Mouse (Mus musculus): Measurements from ENCODE around the gene Ccdc127. TPM values are rescaled to one million over a fixed set of nuclear protein-coding genes. Genes with fewer than 3 reads are reported as not detected.

The Ccdc127 gene
- polyA plus RNA-seq (2015; fragmentation: Nextera tagmentation; extraction: Ambion mirVana) = 17.7 and 19.0 TPM in 2 replicates

DNA sequence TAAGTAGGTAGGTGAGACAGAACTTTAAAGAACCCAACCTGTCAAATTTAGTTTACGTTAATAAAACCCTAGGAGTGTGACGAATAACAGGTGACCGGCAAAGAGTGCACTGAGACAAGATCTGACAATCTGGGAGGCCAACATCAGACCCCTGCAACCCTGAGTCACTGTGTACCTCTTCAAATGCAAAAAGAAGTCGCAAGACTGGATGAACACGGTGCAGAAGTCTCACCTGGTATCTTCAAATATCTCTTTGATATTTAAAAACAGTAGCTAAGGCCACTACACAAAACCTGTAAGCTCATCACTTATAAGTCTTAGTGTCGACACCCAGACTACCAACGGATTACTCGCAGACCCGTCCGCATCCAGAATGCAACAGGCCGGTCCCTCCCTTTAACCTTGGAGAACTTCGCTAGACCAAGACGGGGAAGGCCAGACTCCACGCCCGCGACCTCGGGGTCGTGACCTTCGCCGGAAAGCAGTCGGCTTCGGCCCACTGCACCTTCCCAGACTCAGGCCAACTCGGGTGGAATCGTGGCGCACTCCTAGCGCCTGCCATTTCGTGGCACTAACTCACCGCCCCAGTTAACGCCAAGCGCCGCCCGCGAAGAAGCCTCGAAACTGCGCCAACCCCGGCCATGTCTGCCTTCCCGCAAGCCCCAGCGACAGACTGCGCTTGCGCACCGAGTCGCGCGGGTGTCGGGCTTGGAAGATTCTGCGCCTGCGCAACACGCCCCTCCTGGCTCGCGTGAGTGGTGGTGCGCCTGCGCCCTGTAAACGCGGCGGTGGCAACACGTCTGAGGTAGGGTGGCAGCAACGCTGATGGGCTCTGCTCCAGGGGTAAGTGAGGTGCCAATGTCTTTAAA, at the start of gene Ccdc127, which contains the start of gene Sdha:
Gene Ccdc127 (plus strand): TSS at position 744 of the 869 bp plus-strand sequence.
Gene Sdha (minus strand): TSS at position 715 of the 869 bp plus-strand sequence.
- Histone ChIP-seq H3K9me3 (replicated peaks; ENCODE audit: control insufficient read depth, low read length) (no peaks in the 10 kb centered on the region), H3K27me3 (ENCODE audit: control insufficient read depth, insufficient read depth, low read depth, low read length) (no peaks in the 10 kb centered on the region), H3K36me3 (ENCODE audit: control insufficient read depth, insufficient read depth) (peaks cover 3% of the 10 kb centered on the region), H3K9ac (ENCODE audit: low read depth, low read length) (peak within 1 kb of the TSS; percentile 93), H3K4me2 (ENCODE audit: low read depth, low read length) (peak within 1 kb of the TSS; percentile 94), H3K4me1 (ENCODE audit: control insufficient read depth, low read depth, low read length) (peaks cover 13% of the 10 kb centered on the region), H3K27ac (ENCODE audit: low read length) (peak within 1 kb of the TSS; percentile 94), H3K4me3 (ENCODE audit: low read depth, low read length) (peak within 1 kb of the TSS; percentile 88)
- WGBS (ENCODE audit: insufficient replicate concordance) = under 1% methylated on average over 57 of the region's 57 CpGs
- peak; percentile 97 for ATAC-seq (ENCODE audit: low read depth)

DNA sequence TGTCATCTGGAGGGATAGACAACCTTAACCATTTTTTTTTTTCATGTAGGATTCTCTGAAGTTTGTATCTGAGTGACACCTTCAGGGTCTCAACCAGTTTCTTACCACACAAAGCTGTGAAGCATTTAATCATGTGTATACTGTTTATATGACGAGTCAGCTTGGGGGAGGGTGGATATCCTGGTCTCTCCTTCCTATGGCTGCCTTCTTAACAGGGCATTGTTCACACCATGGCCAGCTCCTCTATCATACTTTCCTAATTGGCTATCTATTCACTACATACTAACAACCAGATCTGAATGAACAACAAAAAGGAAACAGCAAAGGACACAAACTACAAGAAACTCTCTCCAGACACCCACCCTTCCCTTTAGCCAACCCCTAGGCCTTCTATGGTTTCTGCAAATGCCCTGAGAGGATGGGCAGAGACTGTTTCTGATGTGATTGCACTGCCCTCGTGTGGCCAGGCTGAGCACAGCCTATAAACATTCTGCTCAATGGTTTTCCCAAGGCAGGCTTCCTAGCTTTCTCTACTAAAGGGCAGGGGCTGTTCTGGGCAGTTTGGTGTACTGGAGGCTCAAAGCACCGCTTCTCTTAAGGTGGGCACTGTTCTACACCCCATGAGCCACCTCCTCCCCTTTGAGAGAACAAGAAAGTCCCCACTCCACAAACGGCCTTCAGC, 49.0 kb upstream of the Ccdc127 start:
- Histone ChIP-seq H3K4me1 (ENCODE audit: control insufficient read depth, low read depth, low read length) (no peaks in the 10 kb centered on the region), H3K36me3 (ENCODE audit: control insufficient read depth, insufficient read depth) (peaks cover 15% of the 10 kb centered on the region), H3K9ac (ENCODE audit: low read depth, low read length) (no peak overlapping the region), H3K4me3 (ENCODE audit: low read depth, low read length) (no peak overlapping the region), H3K27me3 (ENCODE audit: control insufficient read depth, insufficient read depth, low read depth, low read length) (no peaks in the 10 kb centered on the region), H3K27ac (ENCODE audit: low read length) (no peak overlapping the region), H3K4me2 (ENCODE audit: low read depth, low read length) (no peak overlapping the region), H3K9me3 (replicated peaks; ENCODE audit: control insufficient read depth, low read length) (no peaks in the 10 kb centered on the region)
- no peak for ATAC-seq (ENCODE audit: low read depth)
- WGBS (ENCODE audit: insufficient replicate concordance) = 29% methylated on average over 4 of the region's 4 CpGs

DNA sequence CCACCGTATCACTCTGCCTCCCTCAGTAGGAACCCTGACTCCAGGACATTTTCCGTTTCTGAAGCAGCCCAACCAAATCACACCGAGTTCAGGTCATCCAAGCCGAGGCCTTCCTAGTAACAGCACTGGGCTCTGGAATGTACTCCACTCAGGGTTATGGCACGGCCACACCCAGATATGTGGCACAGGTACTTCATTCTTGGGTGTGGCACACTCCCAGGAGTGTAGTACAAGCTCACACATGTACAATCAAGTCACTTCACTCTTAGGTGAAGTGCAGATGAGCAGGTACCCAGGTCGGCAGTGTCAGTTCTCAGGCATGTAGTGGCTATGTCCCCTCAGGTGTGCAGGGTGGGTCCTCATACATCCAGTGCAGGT, 48.5 kb upstream of the Ccdc127 start:
- no peak for ATAC-seq (ENCODE audit: low read depth)
- no peaks in the 10 kb centered on the region for H3K4me1 ChIP-seq (ENCODE audit: control insufficient read depth, low read depth, low read length)
- no peaks in the 10 kb centered on the region for H3K9me3 ChIP-seq (replicated peaks; ENCODE audit: control insufficient read depth, low read length)
- no peak overlapping the region for H3K9ac ChIP-seq (ENCODE audit: low read depth, low read length)
- H3K36me3 ChIP-seq (ENCODE audit: control insufficient read depth, insufficient read depth) = peaks cover 15% of the 10 kb centered on the region
- H3K27ac ChIP-seq (ENCODE audit: low read length) = no peak overlapping the region
- H3K27me3 ChIP-seq (ENCODE audit: control insufficient read depth, insufficient read depth, low read depth, low read length) = no peaks in the 10 kb centered on the region
- H3K4me3 ChIP-seq (ENCODE audit: low read depth, low read length) = no peak overlapping the region
- WGBS (ENCODE audit: insufficient replicate concordance) = 58% methylated on average over 6 of the region's 6 CpGs
- no peak overlapping the region for H3K4me2 ChIP-seq (ENCODE audit: low read depth, low read length)

DNA sequence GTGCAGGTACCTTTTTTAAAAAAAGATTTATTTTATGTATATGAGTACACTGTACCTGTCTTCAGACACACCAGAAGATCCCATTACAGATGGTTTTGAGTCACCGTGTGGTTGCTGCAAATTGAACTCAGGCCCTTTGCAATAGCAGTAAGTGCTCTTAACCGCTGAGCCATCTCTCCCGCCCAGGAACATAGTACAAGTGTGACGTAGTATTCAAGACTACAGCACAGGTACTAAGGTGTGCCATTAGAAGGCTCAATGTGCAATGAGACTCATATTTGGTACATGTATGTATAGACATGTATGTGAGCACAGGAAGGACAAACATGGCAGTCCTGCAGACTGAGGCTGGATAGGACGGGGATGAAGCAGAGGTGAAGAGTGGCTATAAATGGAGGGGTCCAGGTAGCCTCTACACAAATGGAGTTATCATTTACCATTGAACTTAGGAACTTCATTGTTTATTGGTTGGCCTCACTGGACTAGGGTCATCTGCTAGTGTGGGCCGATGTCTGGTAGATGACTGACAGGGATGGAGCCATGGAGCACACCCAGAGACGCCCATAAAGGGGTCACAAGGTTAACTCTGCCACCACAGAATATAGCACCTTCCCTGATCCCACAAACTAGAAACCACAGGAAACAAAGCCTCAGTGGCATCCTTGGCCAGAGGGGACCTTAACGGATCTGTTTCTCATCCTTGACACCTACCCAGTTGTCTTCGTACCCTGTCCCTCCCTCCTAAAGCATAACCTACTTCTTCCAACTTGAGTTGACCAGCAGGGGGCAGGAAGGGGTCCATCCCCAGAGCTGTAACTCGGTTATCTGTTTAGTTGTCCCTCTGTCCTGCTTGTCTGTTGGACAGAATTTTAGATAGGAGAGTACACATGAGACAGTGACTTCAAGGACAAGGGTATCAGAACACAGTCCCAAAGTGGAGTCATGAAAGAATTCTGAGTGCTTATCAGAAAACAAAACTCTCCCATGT, 47.8 kb upstream of the Ccdc127 start:
- Histone ChIP-seq H3K9ac (ENCODE audit: low read depth, low read length) (no peak overlapping the region), H3K4me3 (ENCODE audit: low read depth, low read length) (no peak overlapping the region), H3K4me2 (ENCODE audit: low read depth, low read length) (no peak overlapping the region), H3K36me3 (ENCODE audit: control insufficient read depth, insufficient read depth) (peaks cover 15% of the 10 kb centered on the region), H3K27me3 (ENCODE audit: control insufficient read depth, insufficient read depth, low read depth, low read length) (no peaks in the 10 kb centered on the region), H3K4me1 (ENCODE audit: control insufficient read depth, low read depth, low read length) (no peaks in the 10 kb centered on the region), H3K9me3 (replicated peaks; ENCODE audit: control insufficient read depth, low read length) (no peaks in the 10 kb centered on the region), H3K27ac (ENCODE audit: low read length) (no peak overlapping the region)
- ATAC-seq (ENCODE audit: low read depth) = no peak
- 74% methylated on average over 10 of the region's 10 CpGs for WGBS (ENCODE audit: insufficient replicate concordance)

DNA sequence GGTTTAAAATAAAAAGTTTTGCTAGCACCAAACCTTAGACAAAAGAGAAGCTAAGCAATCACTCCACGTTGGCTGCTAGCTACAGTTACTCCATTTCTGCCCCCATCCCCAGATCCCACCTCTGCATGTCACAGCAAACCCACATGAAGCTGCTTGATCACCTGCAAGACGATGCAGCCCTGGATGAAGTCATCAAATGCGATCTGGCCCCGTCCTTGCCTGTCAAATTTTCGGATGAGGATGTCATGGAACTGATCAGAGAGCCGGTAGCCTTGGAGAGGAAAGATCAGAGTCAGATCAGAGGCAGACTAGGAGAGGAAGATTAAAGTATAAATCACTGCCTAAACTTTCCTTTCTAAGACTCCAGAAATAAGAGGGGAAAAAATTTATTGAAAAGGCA, 44.7 kb upstream of the Ccdc127 start:
- WGBS (ENCODE audit: insufficient replicate concordance) = 74% methylated on average over 6 of the region's 6 CpGs

DNA sequence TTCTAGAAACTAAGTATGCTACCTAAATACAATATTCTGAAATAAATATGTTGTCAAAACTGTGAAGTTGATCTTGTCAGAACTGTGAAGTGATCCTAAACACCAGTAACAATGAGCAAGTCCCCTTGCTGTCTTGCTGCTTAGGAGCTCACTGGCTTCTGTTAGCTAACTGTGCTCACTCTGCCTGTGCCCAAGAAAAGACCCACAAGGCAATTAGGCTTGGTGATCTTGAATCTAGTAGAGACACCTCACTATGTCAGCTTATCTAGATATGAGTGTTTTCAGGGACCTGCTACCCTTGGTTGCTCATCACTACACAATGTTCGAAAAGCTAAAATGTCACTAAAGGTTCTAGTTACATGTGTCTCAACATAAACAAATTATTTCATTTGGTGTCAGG, 44.3 kb upstream of the Ccdc127 start:
- Histone ChIP-seq H3K36me3 (ENCODE audit: control insufficient read depth, insufficient read depth) (peaks cover 20% of the 10 kb centered on the region), H3K9me3 (replicated peaks; ENCODE audit: control insufficient read depth, low read length) (no peaks in the 10 kb centered on the region), H3K4me2 (ENCODE audit: low read depth, low read length) (no peak overlapping the region), H3K4me1 (ENCODE audit: control insufficient read depth, low read depth, low read length) (no peaks in the 10 kb centered on the region), H3K27ac (ENCODE audit: low read length) (no peak overlapping the region), H3K4me3 (ENCODE audit: low read depth, low read length) (no peak overlapping the region), H3K27me3 (ENCODE audit: control insufficient read depth, insufficient read depth, low read depth, low read length) (no peaks in the 10 kb centered on the region), H3K9ac (ENCODE audit: low read depth, low read length) (no peak overlapping the region)
- 77% methylated on average over 1 of the region's 1 CpGs for WGBS (ENCODE audit: insufficient replicate concordance)
- no peak for ATAC-seq (ENCODE audit: low read depth)

More for the DNA sequence above, 44.7 kb upstream of the Ccdc127 start:
- H3K36me3 ChIP-seq (ENCODE audit: control insufficient read depth, insufficient read depth) = peaks cover 18% of the 10 kb centered on the region
- H3K27ac ChIP-seq (ENCODE audit: low read length) = no peak overlapping the region
- no peaks in the 10 kb centered on the region for H3K27me3 ChIP-seq (ENCODE audit: control insufficient read depth, insufficient read depth, low read depth, low read length)
- H3K4me3 ChIP-seq (ENCODE audit: low read depth, low read length) = no peak overlapping the region
- no peak overlapping the region for H3K4me2 ChIP-seq (ENCODE audit: low read depth, low read length)
- H3K9me3 ChIP-seq (replicated peaks; ENCODE audit: control insufficient read depth, low read length) = no peaks in the 10 kb centered on the region
- H3K4me1 ChIP-seq (ENCODE audit: control insufficient read depth, low read depth, low read length) = no peaks in the 10 kb centered on the region
- no peak for ATAC-seq (ENCODE audit: low read depth)
- no peak overlapping the region for H3K9ac ChIP-seq (ENCODE audit: low read depth, low read length)

DNA sequence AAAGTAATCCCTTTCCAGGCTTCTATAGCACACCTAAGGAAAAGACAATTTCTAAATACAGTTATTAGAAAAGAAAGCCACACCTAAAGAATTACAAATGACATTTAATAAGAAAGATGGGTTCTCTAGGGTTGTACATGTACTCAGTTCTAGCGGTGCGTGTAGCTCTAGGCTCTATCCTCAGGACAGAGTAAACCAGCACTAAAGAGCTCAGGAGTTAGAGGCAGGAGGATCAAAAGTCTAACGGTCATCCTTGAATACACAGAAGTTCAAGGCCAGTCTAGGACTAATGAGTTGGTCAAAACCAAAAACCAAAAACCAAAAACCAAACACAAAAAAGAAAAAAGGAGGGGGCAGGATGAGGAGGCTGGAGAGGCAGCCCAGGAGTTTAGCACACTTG, 35.5 kb upstream of the Ccdc127 start:
- Histone ChIP-seq H3K4me2 (ENCODE audit: low read depth, low read length) (no peak overlapping the region), H3K27ac (ENCODE audit: low read length) (no peak overlapping the region), H3K36me3 (ENCODE audit: control insufficient read depth, insufficient read depth) (0 out of 2 replicates have a peak, but pooled peaks cover 3% of the 10 kb centered on the region), H3K4me1 (ENCODE audit: control insufficient read depth, low read depth, low read length) (peaks cover 18% of the 10 kb centered on the region), H3K9ac (ENCODE audit: low read depth, low read length) (no peak overlapping the region), H3K4me3 (ENCODE audit: low read depth, low read length) (no peak overlapping the region), H3K27me3 (ENCODE audit: control insufficient read depth, insufficient read depth, low read depth, low read length) (no peaks in the 10 kb centered on the region), H3K9me3 (replicated peaks; ENCODE audit: control insufficient read depth, low read length) (no peaks in the 10 kb centered on the region)
- 83% methylated on average over 3 of the region's 3 CpGs for WGBS (ENCODE audit: insufficient replicate concordance)
- no peak for ATAC-seq (ENCODE audit: low read depth)

DNA sequence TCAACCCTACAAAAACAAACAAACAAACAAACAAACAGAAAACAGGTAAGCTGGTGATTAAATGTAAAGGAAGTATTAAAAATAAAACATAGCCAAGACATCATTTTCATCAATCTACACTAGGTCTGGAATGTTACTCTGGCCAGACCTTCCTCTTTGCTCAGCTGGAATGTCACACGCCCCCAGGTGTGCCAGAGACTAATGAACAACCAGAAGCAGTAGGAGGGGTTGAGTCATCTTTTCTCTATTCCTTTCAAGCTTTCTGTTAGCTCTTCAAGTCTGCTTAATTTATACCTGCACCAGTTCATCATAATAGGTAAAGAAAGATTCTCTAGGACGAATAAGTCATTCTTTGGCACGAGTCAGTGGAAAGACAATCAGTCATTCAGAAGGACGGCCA, 33.7 kb upstream of the Ccdc127 start:
- 23% methylated on average over 4 of the region's 4 CpGs for WGBS (ENCODE audit: insufficient replicate concordance)

More for the DNA sequence above, 33.7 kb upstream of the Ccdc127 start:
- Histone ChIP-seq H3K9me3 (replicated peaks; ENCODE audit: control insufficient read depth, low read length) (no peaks in the 10 kb centered on the region), H3K9ac (ENCODE audit: low read depth, low read length) (peak overlapping the region; percentile 92), H3K27me3 (ENCODE audit: control insufficient read depth, insufficient read depth, low read depth, low read length) (no peaks in the 10 kb centered on the region), H3K27ac (ENCODE audit: low read length) (peak overlapping the region; percentile 81), H3K4me3 (ENCODE audit: low read depth, low read length) (peak overlapping the region; percentile 94), H3K4me1 (ENCODE audit: control insufficient read depth, low read depth, low read length) (peaks cover 18% of the 10 kb centered on the region), H3K36me3 (ENCODE audit: control insufficient read depth, insufficient read depth) (peaks cover 3% of the 10 kb centered on the region; the same call in 1 of the 2 replicates), H3K4me2 (ENCODE audit: low read depth, low read length) (peak overlapping the region; percentile 85)
- ATAC-seq (ENCODE audit: low read depth) = no peak

All from liver, embryonic 16.5 days (tissue).